Mouse (Mus musculus) forebrain, postnatal 0 days (tissue): ENCODE results near the gene Gm2007. TPM values are rescaled to one million over a fixed set of nuclear protein-coding genes. Genes with fewer than 3 reads are reported as not detected.
"Not testable (repeated sequence)": the region's sequence is repeated elsewhere in the genome, so short reads cannot be mapped to it uniquely, and the experiment has no call there.

Source experiments
- ATAC-seq: fragments of 200-750 bp; cut with Nextera tagmentation; 2 replicates; pipeline ENCODE4 v1.8.0; 2017; ENCODE audit warnings: mild to moderate bottlenecking, moderate library complexity
- DNase-seq: peaks from one replicate; pipeline ENCODE4 v3.0.0-alpha.2; 2015
- H3K27ac ChIP-seq: fragments of 300-500 bp; sonication (generic); 2 replicates; pipeline ENCODE4 v1.5.1; 2014; ENCODE audit warnings: low read depth, mild to moderate bottlenecking, antibody characterized with exemption, low read length, moderate library complexity, mixed read lengths
- H3K27me3 ChIP-seq: fragments of 300-500 bp; sonication (generic); 2 replicates; pipeline ENCODE4 v1.6.1; 2014; ENCODE audit warnings: mild to moderate bottlenecking, low read length, mixed read lengths; ENCODE audit not compliant: insufficient read depth
- H3K36me3 ChIP-seq: fragments of 300-500 bp; sonication (generic); 2 replicates; pipeline ENCODE4 v1.6.1; 2014; ENCODE audit warnings: mild to moderate bottlenecking, moderate library complexity; ENCODE audit not compliant: insufficient read depth
- H3K4me1 ChIP-seq: fragments of 300-500 bp; sonication (generic); 2 replicates; pipeline ENCODE4 v1.6.1; 2014; ENCODE audit warnings: antibody characterized with exemption; ENCODE audit not compliant: insufficient read depth
- H3K4me2 ChIP-seq: fragments of 300-500 bp; sonication (generic); 2 replicates; pipeline ENCODE4 v1.6.1; 2014; ENCODE audit warnings: low read depth, mild to moderate bottlenecking, moderate library complexity
- H3K4me3 ChIP-seq: fragments of 300-500 bp; sonication (generic); 2 replicates; pipeline ENCODE4 v1.5.1; 2014; ENCODE audit warnings: low read depth, low read length, mixed read lengths
- H3K9ac ChIP-seq: fragments of 300-500 bp; sonication (generic); 2 replicates; pipeline ENCODE4 v1.6.1; 2014; ENCODE audit warnings: mild to moderate bottlenecking
- H3K9me3 ChIP-seq: fragments of 300-500 bp; sonication (generic); 2 replicates; pipeline ENCODE4 v1.6.1; 2016; ENCODE audit warnings: low read length
- WGBS: fragments of 180-500 bp; shearing (Covaris S2); extraction: QIAGEN DNeasy Blood & Tissue Kit; methylation state at CpG from one replicate; pipeline ENCODE4 v1.1.7; 2014; 5-methylcytosine and 5-hydroxymethylcytosine counted together
- polyA plus RNA-seq: library from polyadenylated mRNA; unstranded; fragments of >200 nt; fragmentation: Nextera tagmentation; extraction: Ambion mirVana; gene quantifications from 2 replicates; pipeline ENCODE4 v1.2.1, GENCODE M21; 2015
- total RNA-seq: library from RNA; depleted of rRNA; stranded (reverse); fragments of >200 nt; gene quantifications from 2 replicates; pipeline ENCODE4 v1.2.3, GENCODE M21; 2014; rRNA removed

Gm2007 gene
- total RNA-seq (not detected in 2 replicates), polyA plus RNA-seq (not detected in 2 replicates)

DNA sequence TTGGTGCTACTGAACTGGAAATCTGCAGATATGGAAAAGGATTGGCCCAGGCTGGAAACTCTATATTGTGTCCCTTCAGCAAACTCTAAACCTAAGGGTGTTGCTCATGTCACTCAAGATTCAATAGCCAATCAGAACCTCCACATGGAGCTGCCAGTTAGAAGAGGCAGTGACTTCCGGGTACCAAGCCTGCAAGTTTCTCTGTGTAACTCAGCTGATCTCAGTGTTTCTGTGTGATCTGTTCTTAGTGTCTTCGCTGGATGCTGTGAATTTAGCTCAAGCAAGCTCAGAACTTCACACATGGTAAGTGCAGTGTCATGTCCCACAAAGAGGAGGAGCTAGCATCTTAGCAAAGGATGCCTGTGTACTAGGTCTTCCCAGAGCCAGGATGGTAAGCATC lies at the start of gene Gm2007:
Gene Gm2007, plus strand, starts transcription at position 301 of the 400 bp plus-strand sequence.
- not testable (repeated sequence) for DNase-seq, ATAC-seq
- WGBS: no CpG with 5 or more reads among the region's 2 CpGs

DNA sequence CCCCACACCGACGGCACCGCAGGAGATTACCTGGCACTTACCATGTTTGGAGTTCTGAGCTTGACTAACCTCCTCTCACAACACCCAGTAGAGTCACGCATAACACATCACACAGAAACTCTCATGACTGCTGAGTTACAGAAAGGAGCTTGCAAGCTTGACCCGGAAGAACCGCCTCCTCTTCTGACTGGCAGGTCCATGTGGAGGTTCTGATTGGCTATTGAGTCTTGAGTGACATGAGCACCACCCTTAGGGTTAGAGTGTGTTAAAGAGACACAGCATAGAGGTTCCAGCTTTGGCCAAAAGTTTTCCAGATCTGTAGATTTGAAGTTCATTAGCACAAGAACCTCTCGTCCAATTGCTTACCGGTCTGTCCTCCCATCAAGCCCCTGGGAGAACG lies 37.8 kb upstream of the Gm2007 start, which contains the start of gene Zfp969:
Gene Zfp969, minus strand, starts transcription at position 101 of the 400 bp plus-strand sequence.
- not testable (repeated sequence) for ATAC-seq, H3K4me1 ChIP-seq, H3K27ac ChIP-seq, H3K36me3 ChIP-seq, H3K4me3 ChIP-seq, H3K4me2 ChIP-seq, H3K9ac ChIP-seq, H3K27me3 ChIP-seq, DNase-seq, H3K9me3 ChIP-seq
- no CpG with 5 or more reads among the region's 9 CpGs for WGBS

More for the DNA sequence above, at the start of gene Gm2007:
- H3K4me3 ChIP-seq, H3K9me3 ChIP-seq, H3K36me3 ChIP-seq, H3K27ac ChIP-seq, H3K27me3 ChIP-seq, H3K9ac ChIP-seq, H3K4me1 ChIP-seq, H3K4me2 ChIP-seq: not testable (repeated sequence)

DNA sequence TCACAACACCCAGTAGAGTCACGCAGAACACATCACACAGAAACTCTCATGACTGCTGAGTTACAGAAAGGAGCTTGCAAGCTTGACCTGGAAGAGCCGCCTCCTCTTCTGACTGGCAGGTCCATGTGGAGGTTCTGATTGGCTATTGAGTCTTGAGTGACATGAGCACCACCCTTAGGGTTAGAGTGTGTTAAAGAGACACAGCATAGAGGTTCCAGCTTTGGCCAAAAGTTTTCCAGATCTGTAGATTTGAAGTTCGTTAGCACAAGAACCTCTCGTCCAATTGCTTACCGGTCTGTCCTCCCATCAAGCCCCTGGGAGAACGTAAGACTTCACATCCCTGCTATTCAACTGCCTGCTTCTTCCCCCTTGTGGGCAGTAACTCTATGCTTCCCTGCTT lies 59.7 kb downstream of the Gm2007 start, which contains the start of gene Gm14288:
Gene Gm14288, minus strand, starts transcription at position 101 of the 400 bp plus-strand sequence.
- not testable (repeated sequence) for H3K9me3 ChIP-seq, H3K27ac ChIP-seq, H3K4me1 ChIP-seq, H3K4me2 ChIP-seq, H3K27me3 ChIP-seq, ATAC-seq, H3K36me3 ChIP-seq, H3K9ac ChIP-seq, DNase-seq, H3K4me3 ChIP-seq
- no CpG with 5 or more reads among the region's 6 CpGs for WGBS

Other genes with a start within 250 kb of the Gm2007 start
- gene Gm11007, start 97.6 kb upstream of the Gm2007 start, total RNA-seq: not detected in 2 replicates
- gene Gm11007, start 97.6 kb upstream of the Gm2007 start, polyA plus RNA-seq: not detected in 2 replicates
- not detected in 2 replicates for gene Zfp969, start 37.9 kb upstream of the Gm2007 start, total RNA-seq
- gene Zfp969, start 37.9 kb upstream of the Gm2007 start, polyA plus RNA-seq: 16.8 and 24.0 TPM in 2 replicates
- gene Gm14288, start 59.6 kb downstream of the Gm2007 start, total RNA-seq: 9.2 and 10.1 TPM in 2 replicates
- 1.1 and 4.1 TPM in 2 replicates for gene Gm14288, start 59.6 kb downstream of the Gm2007 start, polyA plus RNA-seq
- gene Gm6710, start 127.7 kb downstream of the Gm2007 start, total RNA-seq: 23.4 and 27.1 TPM in 2 replicates
- 31.8 and 36.3 TPM in 2 replicates for gene Gm6710, start 127.7 kb downstream of the Gm2007 start, polyA plus RNA-seq
- 5.2 and 6.0 TPM in 2 replicates for gene Zfp966, start 189.6 kb downstream of the Gm2007 start, total RNA-seq
- 0.40 and 0.98 TPM in 2 replicates for gene Zfp966, start 189.6 kb downstream of the Gm2007 start, polyA plus RNA-seq
- gene Gm2026, start 223.8 kb downstream of the Gm2007 start, total RNA-seq: 33.8 and 39.1 TPM in 2 replicates
- 17.6 and 20.5 TPM in 2 replicates for gene Gm2026, start 223.8 kb downstream of the Gm2007 start, polyA plus RNA-seq